In the genomic region with DNA sequence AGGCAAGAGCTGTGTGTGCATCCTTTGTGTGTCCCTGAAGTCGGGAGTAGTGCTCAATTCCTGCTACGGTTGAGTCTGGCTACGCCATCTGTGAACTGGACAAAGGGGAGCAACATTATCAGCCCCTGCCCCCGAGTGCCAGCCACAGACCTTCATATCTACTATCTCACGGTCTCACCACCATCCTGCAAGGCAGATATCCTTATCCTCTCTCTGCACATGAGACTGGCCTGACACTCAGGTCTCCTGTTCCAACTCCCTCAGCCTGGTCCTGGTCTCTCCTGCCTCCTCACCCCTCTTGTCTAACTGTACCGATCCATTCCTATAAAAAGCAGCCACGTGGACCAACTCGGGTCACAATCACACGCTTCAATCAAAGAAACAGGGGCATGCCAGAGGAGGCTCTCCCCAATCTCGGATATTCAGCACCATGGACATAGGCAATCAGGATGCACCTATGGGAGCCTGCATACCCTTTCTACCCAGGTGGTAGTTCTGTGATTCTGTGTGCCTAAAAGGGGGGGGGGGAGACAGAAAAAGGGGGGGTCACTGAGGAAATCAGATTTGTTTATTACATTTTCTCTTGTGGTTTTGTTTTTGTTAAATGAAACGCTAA, we compare ENCODE assay signal across 13 mouse cellular contexts.
DNase-seq lines count a peak whose midpoint lies in the region; ATAC-seq lines count a peak whose summit lies in the region.
"Had no signal": no experiment of that assay in that cellular context is flagged by ENCODE, and none has a peak within 500 bp of the region (broad histone marks: within the 10 kb centered on the region; RNA-seq: fewer than 3 reads in every experiment).

No protein-coding gene starts in this region.

- H3K9me3 ChIP-seq in embryonic facial prominence, embryonic 11.5 days (replicated peaks; ENCODE audit: control insufficient read depth, low read length): no peaks in the 10 kb centered on the region
- no peaks in the 10 kb centered on the region for H3K9me3 ChIP-seq in embryonic facial prominence, embryonic 10.5 days
- no peaks in the 10 kb centered on the region for H3K9me3 ChIP-seq in neural tube, embryonic 11.5 days (ENCODE audit: control insufficient read depth, low read length)
- no peaks in the 10 kb centered on the region for H3K9me3 ChIP-seq in liver, embryonic 13.5 days (replicated peaks)
- H3K9me3 ChIP-seq: limb, embryonic 10.5 days had no signal

- no peaks in the 10 kb centered on the region for H3K36me3 ChIP-seq in embryonic facial prominence, embryonic 11.5 days (replicated peaks; ENCODE audit: control insufficient read depth, insufficient read depth, low read depth, low read length)
- H3K36me3 ChIP-seq in embryonic facial prominence, embryonic 10.5 days (replicated peaks): no peaks in the 10 kb centered on the region
- no peaks in the 10 kb centered on the region for H3K36me3 ChIP-seq in neural tube, embryonic 11.5 days (ENCODE audit: control insufficient read depth, insufficient read depth, low read length)
- H3K36me3 ChIP-seq in liver, embryonic 13.5 days: no peaks in the 10 kb centered on the region
- H3K36me3 ChIP-seq: limb, embryonic 10.5 days had no signal

- H3K9ac ChIP-seq in embryonic facial prominence, embryonic 11.5 days (replicated peaks; ENCODE audit: low read length): no peak overlapping the region
- no peak overlapping the region; the same call in 1 of the 2 replicates for H3K9ac ChIP-seq in neural tube, embryonic 11.5 days (ENCODE audit: low read length)
- no peak overlapping the region for H3K9ac ChIP-seq in liver, embryonic 13.5 days

- no peak overlapping the region for H3K27ac ChIP-seq in embryonic facial prominence, embryonic 11.5 days (replicated peaks; ENCODE audit: low read depth, low read length)
- H3K27ac ChIP-seq in embryonic facial prominence, embryonic 10.5 days (replicated peaks): no peak overlapping the region
- H3K27ac ChIP-seq in neural tube, embryonic 11.5 days (ENCODE audit: low read depth, low read length): peak overlapping the region; percentile 17
- no peak overlapping the region for H3K27ac ChIP-seq in liver, embryonic 13.5 days
- H3K27ac ChIP-seq: limb, embryonic 10.5 days had no signal

- no peak overlapping the region for H3K4me3 ChIP-seq in embryonic facial prominence, embryonic 11.5 days (ENCODE audit: low read depth, low read length)
- H3K4me3 ChIP-seq in embryonic facial prominence, embryonic 10.5 days: no peak overlapping the region
- H3K4me3 ChIP-seq in neural tube, embryonic 11.5 days (ENCODE audit: low read depth, low read length): no peak overlapping the region
- H3K4me3 ChIP-seq in liver, embryonic 13.5 days (replicated peaks): no peak overlapping the region; the same call in 1 of the 2 replicates
- H3K4me3 ChIP-seq: limb, embryonic 10.5 days had no signal

- H3K4me1 ChIP-seq in embryonic facial prominence, embryonic 11.5 days (ENCODE audit: control insufficient read depth, insufficient read depth, low read length): no peaks in the 10 kb centered on the region
- peaks cover 10% of the 10 kb centered on the region for H3K4me1 ChIP-seq in embryonic facial prominence, embryonic 10.5 days
- H3K4me1 ChIP-seq in neural tube, embryonic 11.5 days (ENCODE audit: control insufficient read depth, insufficient read depth, low read length): peaks cover 6% of the 10 kb centered on the region; the same call in 1 of the 2 replicates
- H3K4me1 ChIP-seq in liver, embryonic 13.5 days (replicated peaks): peaks cover 48% of the 10 kb centered on the region

- DNase-seq in embryonic facial prominence, embryonic 11.5 days (ENCODE audit: low spot score): peak; percentile 63
- no peak for DNase-seq in embryonic facial prominence, embryonic 10.5 days (ENCODE audit: low spot score)
- no peak for DNase-seq in neural tube, embryonic 11.5 days (ENCODE audit: low spot score)
- no peak for DNase-seq in neural tube, embryonic 10.5 days (ENCODE audit: extremely low spot score, low spot score)
- DNase-seq in liver, embryonic 13.5 days: peak; percentile 57
- DNase-seq in right cerebral cortex, adult 18-20 months: no peak
- DNase-seq in layer of hippocampus, postnatal 36 days: no peak
- DNase-seq in layer of hippocampus, adult 9-11 months: no peak
- DNase-seq: cerebellum, adult 11 months; heart, postnatal 36 days; kidney, adult 8-10 months; lung, postnatal 10 days had no signal

- H3K27me3 ChIP-seq in embryonic facial prominence, embryonic 11.5 days (ENCODE audit: control insufficient read depth, insufficient read depth, low read length): no peaks in the 10 kb centered on the region; the same call in 1 of the 2 replicates
- peaks cover 32% of the 10 kb centered on the region for H3K27me3 ChIP-seq in embryonic facial prominence, embryonic 10.5 days (replicated peaks; ENCODE audit: low read depth, poor library complexity, severe bottlenecking)
- H3K27me3 ChIP-seq in neural tube, embryonic 11.5 days (ENCODE audit: control insufficient read depth, insufficient read depth, low read length): no peaks in the 10 kb centered on the region
- peaks cover 31% of the 10 kb centered on the region for H3K27me3 ChIP-seq in liver, embryonic 13.5 days

- WGBS in embryonic facial prominence, embryonic 11.5 days: 55% methylated on average over 11 of the region's 11 CpGs
- 56% methylated on average over 11 of the region's 11 CpGs for WGBS in embryonic facial prominence, embryonic 10.5 days
- 47% methylated on average over 11 of the region's 11 CpGs for WGBS in neural tube, embryonic 11.5 days
- 16% methylated on average over 11 of the region's 11 CpGs for WGBS in liver, embryonic 13.5 days (ENCODE audit: insufficient replicate concordance)

- H3K4me2 ChIP-seq in embryonic facial prominence, embryonic 11.5 days (ENCODE audit: low read depth, low read length): no peak overlapping the region
- no peak overlapping the region for H3K4me2 ChIP-seq in neural tube, embryonic 11.5 days (ENCODE audit: low read depth)
- H3K4me2 ChIP-seq in liver, embryonic 13.5 days: peak overlapping the region; percentile 53

- ATAC-seq in embryonic facial prominence, embryonic 11.5 days (replicated peaks; ENCODE audit: insufficient number of reproducible peaks, low FRiP score, low TSS enrichment, low read depth): no peak
- no peak for ATAC-seq in neural tube, embryonic 11.5 days (ENCODE audit: insufficient read depth, low FRiP score, low TSS enrichment)
- peak; percentile 90 for ATAC-seq in liver, embryonic 13.5 days (ENCODE audit: low read depth)

Comparison
In these comparisons a context has a peak if more than half of its experiments do, and no peak if none do; other contexts are left out.
1. DNase-seq: peak in embryonic facial prominence, embryonic 11.5 days (single experiment) and liver, embryonic 13.5 days (single experiment); none in embryonic facial prominence, embryonic 10.5 days (single experiment), neural tube, embryonic 11.5 days (single experiment), neural tube, embryonic 10.5 days (single experiment), right cerebral cortex, adult 18-20 months (single experiment), layer of hippocampus, postnatal 36 days (0 of 2) and layer of hippocampus, adult 9-11 months (single experiment).